Mouse (Mus musculus) spleen, embryonic (tissue): ENCODE measurements around the gene Ptprg.
"Not testable (repeated sequence)": the region's sequence is repeated elsewhere in the genome, so short reads cannot be mapped to it uniquely, and the experiment has no call there.

Experiments
- CTCF ChIA-PET: fragments of 350-600 bp; sonication (Branson Sonifier 250); formaldehyde crosslinking; loops from one replicate; lab custom pipeline; 2022; lab: Charles Lee

Ptprg gene

GRCm38 (mm10) chr14:12199956-12200950 is 646.9 kb downstream of the Ptprg start:
- CTCF ChIA-PET, result no interaction called here

- CTCF ChIA-PET, result no interaction called here
Observed at GRCm38 (mm10) chr14:12202214-12202613, 648.9 kb downstream of the Ptprg start.

GRCm38 (mm10) chr14:12203081-12203480 is 649.7 kb downstream of the Ptprg start:
- CTCF ChIA-PET, result no interaction called here

GRCm38 (mm10) chr14:12206138-12206537 is 652.8 kb downstream of the Ptprg start:
- CTCF ChIA-PET, result no interaction called here

- CTCF ChIA-PET, result no interaction called here
Observed at GRCm38 (mm10) chr14:12208554-12208953, 655.2 kb downstream of the Ptprg start.

GRCm38 (mm10) chr14:12218544-12219150 is 665.3 kb downstream of the Ptprg start:
- CTCF ChIA-PET, result no interaction called here

- CTCF ChIA-PET, result no interaction called here
Observed at GRCm38 (mm10) chr14:12219877-12220276, 666.5 kb downstream of the Ptprg start.

- CTCF ChIA-PET, result no interaction called here
Observed at GRCm38 (mm10) chr14:12220540-12220939, 667.2 kb downstream of the Ptprg start.

- CTCF ChIA-PET, result no interaction called here
Observed at GRCm38 (mm10) chr14:12221571-12221970, 668.2 kb downstream of the Ptprg start.

- CTCF ChIA-PET, result no interaction called here
Observed at GRCm38 (mm10) chr14:12243726-12244125, 690.4 kb downstream of the Ptprg start.

GRCm38 (mm10) chr14:12276031-12276430 is 722.7 kb downstream of the Ptprg start:
- CTCF ChIA-PET, result no interaction called here

- CTCF ChIA-PET, result no interaction called here
Observed at GRCm38 (mm10) chr14:12283641-12284040, 730.3 kb downstream of the Ptprg start, which contains the start of gene Gm49355. Gm49355 (plus strand) TSS chr14:12283976.

GRCm38 (mm10) chr14:12284141-12284912 is 731.0 kb downstream of the Ptprg start, which contains the start of gene 3830406C13Rik:
3830406C13Rik (plus strand) TSS chr14:12284173.
- CTCF ChIA-PET, result no interaction called here

- CTCF ChIA-PET, result not testable (repeated sequence)
Observed at GRCm38 (mm10) chr14:12289747-12290146, 736.4 kb downstream of the Ptprg start.
